Mouse (Mus musculus) kidney, embryonic 15.5 days (tissue): Measurements from ENCODE around the gene Osbpl6. TPM values are rescaled to one million over a fixed set of nuclear protein-coding genes. Genes with fewer than 3 reads are reported as not detected.
A peak's percentile ranks its signal among the peaks of the same experiment; 100 is the strongest.

Source experiments
- ATAC-seq: fragments of 200-750 bp; cut with Nextera tagmentation; replicated peaks from 2 replicates; pipeline ENCODE4 v1.8.0; 2017; ENCODE audit warnings: moderate TSS enrichment; ENCODE audit not compliant: low FRiP score
- H3K27ac ChIP-seq: fragments of 300-500 bp; sonication (generic); 2 replicates; pipeline ENCODE4 v1.5.1; 2015; ENCODE audit warnings: mild to moderate bottlenecking, inconsistent platforms
- H3K27me3 ChIP-seq: fragments of 300-500 bp; sonication (generic); 2 replicates; pipeline ENCODE4 v1.6.1; 2015; ENCODE audit warnings: inconsistent platforms
- H3K36me3 ChIP-seq: fragments of 300-500 bp; sonication (generic); 2 replicates; pipeline ENCODE4 v1.6.1; 2015; ENCODE audit warnings: inconsistent platforms
- H3K4me1 ChIP-seq: fragments of 300-500 bp; sonication (generic); 2 replicates; pipeline ENCODE4 v1.6.1; 2015; ENCODE audit warnings: inconsistent platforms
- H3K4me2 ChIP-seq: fragments of 300-500 bp; sonication (generic); 2 replicates; pipeline ENCODE4 v1.6.1; 2015; ENCODE audit warnings: moderate library complexity, mild to moderate bottlenecking, inconsistent platforms
- H3K4me3 ChIP-seq: fragments of 300-500 bp; sonication (generic); replicated peaks from 2 replicates; pipeline ENCODE4 v1.5.1; 2015; ENCODE audit warnings: mild to moderate bottlenecking, inconsistent platforms
- H3K9ac ChIP-seq: fragments of 300-500 bp; sonication (generic); 2 replicates; pipeline ENCODE4 v1.6.1; 2015; ENCODE audit warnings: mild to moderate bottlenecking, inconsistent platforms
- H3K9me3 ChIP-seq: fragments of 300-500 bp; sonication (generic); replicated peaks from 2 replicates; pipeline ENCODE4 v1.6.1; 2016; ENCODE audit warnings: inconsistent platforms
- WGBS: fragments of 180-500 bp; shearing (Covaris S2); methylation state at CpG from one replicate; pipeline ENCODE4 v1.1.7; 2015; ENCODE audit warnings: mixed read lengths; 5-methylcytosine and 5-hydroxymethylcytosine counted together
- polyA plus RNA-seq: library from polyadenylated mRNA; unstranded; fragments of >200 nt; fragmentation: Nextera tagmentation; extraction: Ambion mirVana; gene quantifications from 2 replicates; pipeline ENCODE4 v1.2.1, GENCODE M21; 2015

Osbpl6 gene
- polyA plus RNA-seq, 1 experiment from 2014 or later, result 20.1 TPM

DNA sequence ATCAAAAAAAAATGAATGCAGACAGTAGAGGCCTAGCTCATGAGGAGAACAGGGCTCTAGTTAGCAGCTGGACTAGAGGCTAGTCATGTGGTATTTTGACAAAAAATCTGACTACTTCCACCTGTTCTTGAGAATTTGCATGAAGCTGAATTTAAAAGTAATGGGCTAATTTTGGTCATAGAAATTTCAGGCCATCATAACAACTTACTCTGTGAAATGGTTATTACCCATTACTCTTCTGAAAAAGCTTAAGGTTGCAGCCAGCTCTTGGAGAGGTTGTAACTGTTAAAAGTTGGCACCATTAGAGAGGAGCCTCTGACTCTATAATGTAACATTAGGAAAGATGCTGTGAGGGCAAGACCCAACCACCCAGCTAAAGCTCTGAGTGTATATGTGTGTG, 19.8 kb upstream of the Osbpl6 start:
- Histone ChIP-seq H3K27ac (no peak overlapping the region), H3K4me1 (no peaks in the 10 kb centered on the region), H3K4me2 (no peak overlapping the region), H3K9me3 (no peaks in the 10 kb centered on the region), H3K36me3 (peaks cover 39% of the 10 kb centered on the region), H3K4me3 (no peak overlapping the region), H3K9ac (no peak overlapping the region), H3K27me3 (no peaks in the 10 kb centered on the region)
- no peak for ATAC-seq

DNA sequence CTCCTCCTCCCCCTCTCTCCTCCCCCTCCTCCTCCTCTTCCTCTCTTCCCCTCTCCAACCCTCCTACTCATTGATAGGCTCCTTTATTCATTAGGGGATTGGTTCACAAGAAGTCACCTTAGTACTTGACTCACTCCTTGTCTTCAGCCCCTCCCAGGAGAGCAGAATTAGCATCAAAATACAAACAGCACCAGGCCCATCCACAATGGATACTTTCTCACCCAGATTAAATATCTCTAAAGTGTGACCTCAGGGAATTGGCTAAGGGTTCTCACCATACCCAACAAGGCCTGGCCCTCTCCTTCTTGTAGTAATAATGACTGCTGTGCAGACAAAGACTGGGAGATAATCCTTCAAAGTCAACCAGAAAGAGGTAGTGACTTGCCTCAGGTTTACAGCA, 6.1 kb upstream of the Osbpl6 start:
- Histone ChIP-seq H3K4me1 (no peaks in the 10 kb centered on the region), H3K4me2 (no peak overlapping the region), H3K27ac (no peak overlapping the region), H3K27me3 (peaks cover 24% of the 10 kb centered on the region), H3K9me3 (no peaks in the 10 kb centered on the region), H3K9ac (no peak overlapping the region), H3K36me3 (no peaks in the 10 kb centered on the region), H3K4me3 (no peak overlapping the region)
- no peak for ATAC-seq

DNA sequence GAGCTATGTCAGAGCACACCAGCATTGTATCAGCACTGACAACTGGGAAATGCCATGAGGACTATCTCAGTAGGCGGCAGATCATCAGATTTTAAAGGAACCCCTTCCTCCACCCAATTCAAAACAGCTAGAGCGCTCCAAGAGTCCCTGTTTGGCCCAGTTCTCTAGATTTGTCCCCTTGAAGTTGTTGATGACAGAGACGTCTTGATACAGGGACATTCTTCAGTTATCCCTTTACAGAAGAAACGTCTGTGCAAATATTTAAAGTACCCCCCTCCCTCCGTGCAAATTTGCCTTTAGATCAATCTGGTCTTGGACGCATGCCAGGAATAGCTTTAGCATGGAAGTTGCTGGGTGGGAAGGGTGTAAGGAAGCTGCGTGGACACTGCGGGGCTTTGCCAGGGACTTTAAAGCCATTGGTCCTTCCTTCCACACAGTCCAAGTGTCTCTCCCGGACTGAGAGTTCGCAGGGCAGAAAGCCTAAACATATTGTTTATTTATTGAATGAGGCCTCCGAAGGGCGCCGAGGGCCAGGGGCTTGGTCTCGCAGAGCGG, 635 bp upstream of the Osbpl6 start:
- peak overlapping the region; percentile 80 for H3K27ac ChIP-seq
- WGBS, result 3% methylated on average over 15 of the region's 15 CpGs

DNA sequence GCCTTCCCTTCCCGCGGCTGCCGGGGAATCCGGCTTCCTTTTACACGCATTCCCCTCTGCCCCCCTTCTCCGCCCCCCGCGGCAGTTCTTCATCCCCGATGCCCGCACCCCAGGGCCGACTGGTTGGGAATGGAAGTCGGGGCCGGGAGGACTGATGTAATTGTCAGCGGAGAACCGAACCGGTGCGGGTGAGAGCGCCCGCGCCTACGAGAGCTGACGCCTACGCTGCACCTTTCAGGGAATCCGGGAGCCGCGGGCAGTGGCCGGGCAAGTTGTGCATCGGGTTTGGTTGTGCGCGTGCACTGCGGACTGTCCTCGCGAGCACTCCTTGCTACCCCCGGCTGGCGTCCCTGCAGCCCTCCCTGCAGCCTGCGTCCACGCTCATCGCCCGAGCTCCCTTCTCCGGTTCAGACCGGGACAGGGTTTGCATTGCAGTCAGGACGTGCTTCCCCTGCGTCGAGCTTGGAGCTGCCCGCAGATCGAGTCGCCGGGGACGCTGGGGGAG, 681 bp downstream of the Osbpl6 start:
- Histone ChIP-seq H3K27me3 (peaks cover 25% of the 10 kb centered on the region), H3K9me3 (no peaks in the 10 kb centered on the region), H3K4me1 (peaks cover 8% of the 10 kb centered on the region; the same call in 1 of the 2 replicates), H3K9ac (peak overlapping the region; percentile 81), H3K27ac (peak overlapping the region; percentile 75), H3K4me2 (peak overlapping the region; percentile 92), H3K4me3 (peak overlapping the region; percentile 94), H3K36me3 (no peaks in the 10 kb centered on the region)
- peak; percentile 79 for ATAC-seq
- WGBS, result under 1% methylated on average over 47 of the region's 49 CpGs

More for the DNA sequence above, 635 bp upstream of the Osbpl6 start:
- Histone ChIP-seq H3K36me3 (no peaks in the 10 kb centered on the region), H3K4me3 (peak overlapping the region; percentile 94), H3K4me2 (peak overlapping the region; percentile 92), H3K27me3 (peaks cover 25% of the 10 kb centered on the region), H3K9ac (peak overlapping the region; percentile 81), H3K9me3 (no peaks in the 10 kb centered on the region), H3K4me1 (peaks cover 8% of the 10 kb centered on the region; the same call in 1 of the 2 replicates)
- ATAC-seq, result no peak; the same call in 1 of the 2 replicates

DNA sequence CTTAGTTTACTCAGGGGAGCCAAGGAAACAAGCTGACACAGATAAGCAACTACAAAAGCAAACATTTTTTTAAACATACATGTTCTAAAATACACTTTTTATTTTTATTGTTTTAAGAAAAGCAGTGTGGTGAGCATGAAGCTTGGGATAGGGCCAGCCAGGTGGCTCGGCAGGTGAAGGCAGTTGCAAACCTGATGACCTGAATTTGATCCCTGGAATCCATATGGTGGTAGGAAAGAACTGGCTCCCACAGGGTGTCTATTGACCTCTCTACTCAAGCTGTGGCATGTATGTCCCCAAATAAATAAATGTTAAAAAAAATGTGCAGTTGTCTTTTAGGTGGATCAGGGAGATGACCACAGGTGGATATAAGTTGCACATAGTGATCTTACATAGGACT, 3.2 kb downstream of the Osbpl6 start:
- no peak for ATAC-seq
- Histone ChIP-seq H3K4me2 (no peak overlapping the region), H3K36me3 (no peaks in the 10 kb centered on the region), H3K4me1 (peaks cover 8% of the 10 kb centered on the region; the same call in 1 of the 2 replicates), H3K27ac (no peak overlapping the region), H3K27me3 (peaks cover 8% of the 10 kb centered on the region), H3K9ac (no peak overlapping the region), H3K4me3 (no peak overlapping the region), H3K9me3 (no peaks in the 10 kb centered on the region)
- whole genome bisulfite sequencing, result 81% methylated on average over 1 of the region's 1 CpGs

DNA sequence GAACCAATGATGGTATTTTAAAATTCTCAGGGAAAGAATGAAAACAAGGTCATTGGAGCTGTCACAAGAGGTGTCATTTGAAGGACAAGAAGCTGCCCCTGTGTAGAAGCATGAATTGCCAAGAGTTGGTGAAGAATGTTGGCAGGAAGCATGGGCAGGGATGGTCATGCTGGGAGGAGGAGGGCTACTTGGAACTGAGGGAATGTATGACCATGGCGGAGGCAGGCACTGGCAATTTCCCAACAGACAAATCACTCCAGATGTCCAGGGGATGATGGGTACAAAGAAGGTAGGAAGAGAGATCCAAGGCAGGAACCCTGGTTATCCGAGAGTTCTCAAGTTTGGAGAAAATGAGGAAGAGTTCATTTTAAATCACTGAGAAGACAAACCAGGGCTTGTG, 3.7 kb downstream of the Osbpl6 start:
- no peak for ATAC-seq
- H3K27ac ChIP-seq, result no peak overlapping the region
- H3K4me1 ChIP-seq, result peaks cover 8% of the 10 kb centered on the region; the same call in 1 of the 2 replicates
- no peak overlapping the region for H3K9ac ChIP-seq
- no peak overlapping the region for H3K4me3 ChIP-seq
- H3K9me3 ChIP-seq, result no peaks in the 10 kb centered on the region
- 90% methylated on average over 2 of the region's 2 CpGs for WGBS
- H3K4me2 ChIP-seq, result no peak overlapping the region
- H3K27me3 ChIP-seq, result peaks cover 4% of the 10 kb centered on the region
- no peaks in the 10 kb centered on the region for H3K36me3 ChIP-seq

DNA sequence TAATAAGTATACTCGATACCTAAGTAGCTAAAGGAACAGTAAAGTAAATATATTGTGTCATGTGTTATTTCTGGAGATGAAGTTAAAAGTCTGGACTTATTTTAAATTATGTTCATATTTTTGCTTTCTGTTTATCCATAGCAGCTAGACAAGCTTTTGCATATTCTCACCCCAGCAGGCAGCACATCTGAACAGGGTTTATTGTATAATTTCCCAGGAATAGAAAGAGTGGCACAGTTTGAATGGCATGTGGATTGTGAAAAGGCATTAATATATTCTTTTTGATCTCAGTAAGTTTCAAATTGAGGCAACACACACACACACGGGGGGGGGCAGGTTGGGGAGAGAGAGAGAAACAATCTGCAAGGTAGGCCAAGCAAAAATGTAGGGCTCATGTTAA, 6.6 kb downstream of the Osbpl6 start:
- Histone ChIP-seq H3K4me3 (no peak overlapping the region), H3K4me2 (no peak overlapping the region), H3K9ac (no peak overlapping the region), H3K36me3 (no peaks in the 10 kb centered on the region), H3K27ac (no peak overlapping the region), H3K9me3 (no peaks in the 10 kb centered on the region), H3K27me3 (no peaks in the 10 kb centered on the region), H3K4me1 (no peaks in the 10 kb centered on the region)
- no peak for ATAC-seq
- WGBS, result 91% methylated on average over 2 of the region's 2 CpGs

DNA sequence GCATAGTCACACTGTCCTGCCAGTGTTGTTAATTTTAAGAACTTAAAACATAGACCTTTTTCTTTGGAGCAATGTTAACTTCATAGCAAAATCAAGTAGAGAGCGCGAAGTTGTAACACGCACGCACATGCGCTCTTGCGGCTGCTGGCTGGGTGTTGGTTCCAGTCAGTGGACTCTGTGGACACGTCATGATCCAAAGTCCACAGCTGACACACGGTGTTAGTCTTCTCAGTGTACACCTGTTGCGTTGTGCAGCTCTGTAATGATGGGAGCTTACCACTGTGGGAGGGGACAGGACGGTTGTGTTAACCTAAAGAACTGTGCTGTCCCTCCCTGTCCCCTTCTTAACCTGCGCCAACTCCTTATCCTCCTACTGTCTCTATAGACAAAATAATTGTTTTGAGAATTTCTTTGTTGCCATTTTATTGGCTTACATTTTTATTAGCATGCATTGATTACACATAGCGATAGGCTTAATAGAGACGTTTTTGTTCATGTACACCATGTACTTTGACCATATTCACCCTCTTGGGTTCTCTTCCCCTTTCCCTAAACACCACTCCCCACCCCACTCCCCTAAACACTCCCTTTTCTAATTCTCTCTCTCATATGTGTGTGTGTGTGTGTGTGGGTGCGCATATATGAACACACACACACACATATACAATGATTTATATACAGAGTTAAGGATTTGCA, 11.3 kb downstream of the Osbpl6 start:
- H3K36me3 ChIP-seq, result no peaks in the 10 kb centered on the region
- H3K9ac ChIP-seq, result no peak overlapping the region
- H3K4me1 ChIP-seq, result no peaks in the 10 kb centered on the region
- ATAC-seq, result no peak
- no peak overlapping the region for H3K4me2 ChIP-seq
- no peaks in the 10 kb centered on the region for H3K9me3 ChIP-seq
- WGBS, result 91% methylated on average over 14 of the region's 14 CpGs
- H3K27me3 ChIP-seq, result no peaks in the 10 kb centered on the region
- no peak overlapping the region for H3K4me3 ChIP-seq
- no peak overlapping the region for H3K27ac ChIP-seq

DNA sequence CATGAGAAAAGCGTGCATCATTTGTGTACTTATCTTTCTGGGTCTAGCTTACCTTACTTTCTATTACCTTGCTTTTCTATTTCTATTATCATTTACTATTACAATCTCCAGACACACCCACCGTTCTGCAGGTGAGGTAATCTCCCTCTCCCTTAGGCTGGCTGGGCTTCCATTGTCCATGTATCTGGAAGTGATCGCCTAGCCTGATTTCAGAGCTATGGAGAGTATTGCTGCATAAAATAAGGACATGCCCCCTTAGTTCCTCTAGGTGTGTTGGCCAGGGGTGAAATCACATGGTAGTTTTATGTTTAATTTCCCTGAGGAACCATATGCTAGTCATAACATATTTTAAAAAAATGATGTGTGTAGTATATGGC, 11.8 kb downstream of the Osbpl6 start:
- ATAC-seq, result no peak
- H3K4me3 ChIP-seq, result no peak overlapping the region
- H3K9me3 ChIP-seq, result no peaks in the 10 kb centered on the region
- H3K27ac ChIP-seq, result no peak overlapping the region
- H3K36me3 ChIP-seq, result no peaks in the 10 kb centered on the region
- no peaks in the 10 kb centered on the region for H3K27me3 ChIP-seq
- 94% methylated on average over 3 of the region's 3 CpGs for WGBS
- H3K9ac ChIP-seq, result no peak overlapping the region
- no peaks in the 10 kb centered on the region for H3K4me1 ChIP-seq
- H3K4me2 ChIP-seq, result no peak overlapping the region

DNA sequence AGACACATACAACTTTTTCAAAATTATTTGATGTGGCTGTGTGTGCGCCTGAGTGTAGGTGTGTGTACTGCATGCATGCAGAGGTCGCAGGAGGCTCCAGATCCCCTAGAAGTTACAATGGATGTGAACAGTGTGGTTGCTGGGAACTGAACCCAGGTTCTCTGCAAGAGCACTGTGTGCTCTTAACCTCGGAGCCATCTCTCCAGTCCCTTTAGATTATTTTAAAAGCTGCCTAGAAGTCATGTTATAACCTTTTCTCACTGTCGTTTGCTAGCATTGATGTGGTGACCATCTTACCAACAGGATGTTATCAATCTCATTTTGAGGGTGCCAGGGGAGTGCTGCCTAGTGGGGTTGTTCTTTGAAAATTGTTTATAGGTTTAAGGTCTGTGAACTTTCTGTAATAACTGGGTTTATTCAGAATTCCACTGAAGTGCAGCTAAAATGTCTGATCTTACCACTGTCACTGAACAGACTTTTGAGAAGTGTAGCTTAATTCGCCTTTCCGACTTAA, 15.2 kb downstream of the Osbpl6 start:
- WGBS, result 72% methylated on average over 6 of the region's 6 CpGs
- no peak overlapping the region for H3K4me3 ChIP-seq
- no peak for ATAC-seq
- no peak overlapping the region for H3K27ac ChIP-seq
- no peaks in the 10 kb centered on the region for H3K27me3 ChIP-seq
- no peaks in the 10 kb centered on the region for H3K9me3 ChIP-seq
- H3K4me1 ChIP-seq, result no peaks in the 10 kb centered on the region
- no peaks in the 10 kb centered on the region for H3K36me3 ChIP-seq
- H3K9ac ChIP-seq, result no peak overlapping the region
- no peak overlapping the region for H3K4me2 ChIP-seq

DNA sequence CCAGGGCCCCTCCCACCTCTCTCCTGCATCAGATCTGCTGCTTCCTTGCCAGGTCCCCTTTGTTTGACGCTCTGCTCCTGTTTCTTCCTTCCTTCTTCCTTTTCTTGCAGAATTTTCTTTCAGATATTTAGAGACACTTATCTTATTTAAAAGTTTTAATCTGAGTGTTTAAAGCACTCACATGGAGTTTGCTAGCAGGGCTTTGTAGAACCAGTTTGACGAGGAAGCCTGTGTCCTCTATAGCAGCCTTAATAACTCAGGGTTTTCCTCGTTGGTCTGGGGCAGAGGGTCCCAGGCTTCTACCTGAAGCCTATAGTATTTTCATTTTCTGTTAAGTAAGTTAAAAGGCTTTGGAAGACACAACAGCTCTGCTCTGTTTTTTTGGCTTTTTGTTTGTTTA, 20.5 kb downstream of the Osbpl6 start:
- peaks cover 7% of the 10 kb centered on the region; the same call in 1 of the 2 replicates for H3K4me1 ChIP-seq
- no peak overlapping the region for H3K27ac ChIP-seq
- H3K4me3 ChIP-seq, result no peak overlapping the region
- WGBS, result 66% methylated on average over 3 of the region's 3 CpGs
- no peaks in the 10 kb centered on the region for H3K36me3 ChIP-seq
- no peak overlapping the region for H3K9ac ChIP-seq
- no peaks in the 10 kb centered on the region for H3K27me3 ChIP-seq
- no peaks in the 10 kb centered on the region for H3K9me3 ChIP-seq
- no peak for ATAC-seq
- H3K4me2 ChIP-seq, result no peak overlapping the region

DNA sequence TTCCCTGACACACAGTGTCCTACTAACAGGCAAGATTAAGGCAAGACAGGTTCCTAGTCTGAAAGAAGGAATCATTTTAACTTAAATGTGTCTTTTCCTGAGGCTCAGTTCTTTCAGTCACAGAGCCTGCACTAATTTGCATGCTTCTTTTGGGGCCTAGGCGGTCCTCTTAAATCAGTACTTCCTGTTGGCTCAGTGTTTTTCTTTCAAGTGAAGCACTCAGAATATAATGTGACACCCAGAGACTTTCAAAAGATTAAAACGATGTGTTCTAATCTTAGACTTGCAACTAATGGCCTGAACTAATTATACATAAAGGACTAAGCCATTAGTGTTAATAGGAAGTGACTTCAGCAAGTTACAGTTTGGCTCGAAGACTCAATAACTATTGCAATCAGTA, 23.0 kb downstream of the Osbpl6 start:
- 45% methylated on average over 3 of the region's 3 CpGs for WGBS
- H3K4me1 ChIP-seq, result peaks cover 13% of the 10 kb centered on the region; the same call in 1 of the 2 replicates
- H3K9ac ChIP-seq, result no peak overlapping the region
- no peak overlapping the region for H3K27ac ChIP-seq
- no peak overlapping the region for H3K4me3 ChIP-seq
- no peaks in the 10 kb centered on the region for H3K36me3 ChIP-seq
- no peaks in the 10 kb centered on the region for H3K27me3 ChIP-seq
- H3K9me3 ChIP-seq, result no peaks in the 10 kb centered on the region
- no peak overlapping the region for H3K4me2 ChIP-seq
- ATAC-seq, result peak; percentile 15; the same call in 1 of the 2 replicates
